Mouse (Mus musculus): ENCODE data around the gene Nkd1. TPM values are rescaled to one million over a fixed set of nuclear protein-coding genes. Genes with fewer than 3 reads are reported as not detected.

The Nkd1 gene
- polyA plus RNA-seq, 1 experiment from 2014 or later = 45.0 TPM

DNA sequence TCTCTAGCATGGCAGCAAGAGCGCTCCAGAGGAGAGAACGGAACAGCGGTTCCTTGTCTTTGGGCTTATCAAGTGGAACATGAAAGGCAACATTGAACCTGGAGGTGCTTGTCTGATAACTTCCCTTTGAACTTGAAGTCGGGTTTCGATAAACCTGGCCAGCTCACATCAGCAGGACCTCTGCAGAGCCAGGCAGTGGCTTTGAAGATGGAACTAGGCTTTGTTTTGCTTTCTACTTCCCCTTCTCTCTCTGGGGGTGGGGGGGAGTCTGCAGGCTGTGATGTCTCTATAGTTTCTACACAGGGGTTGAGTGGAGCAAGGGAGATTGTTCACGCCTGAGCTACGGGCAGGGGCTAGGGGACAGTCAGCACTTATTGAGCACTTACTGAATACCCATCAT, 59.6 kb downstream of the Nkd1 start:
- Histone ChIP-seq H3K4me2 (ENCODE audit: low read depth, low read length) (no peak overlapping the region), H3K36me3 (replicated peaks; ENCODE audit: control insufficient read depth, insufficient read depth, low read depth, low read length) (no peaks in the 10 kb centered on the region), H3K27me3 (ENCODE audit: control insufficient read depth, insufficient read depth, low read length) (no peaks in the 10 kb centered on the region), H3K9me3 (replicated peaks; ENCODE audit: control insufficient read depth, low read length) (no peaks in the 10 kb centered on the region), H3K4me1 (ENCODE audit: control insufficient read depth, insufficient read depth, low read length) (no peaks in the 10 kb centered on the region; the same call in 1 of the 2 replicates), H3K4me3 (ENCODE audit: low read depth, low read length) (no peak overlapping the region), H3K27ac (replicated peaks; ENCODE audit: low read depth, low read length) (no peak overlapping the region), H3K9ac (replicated peaks; ENCODE audit: low read length) (no peak overlapping the region)
- ATAC-seq (replicated peaks; ENCODE audit: insufficient number of reproducible peaks, low FRiP score, low TSS enrichment, low read depth) (no peak), DNase-seq (ENCODE audit: low spot score) (no peak)
- WGBS = 76% methylated on average over 7 of the region's 7 CpGs

DNA sequence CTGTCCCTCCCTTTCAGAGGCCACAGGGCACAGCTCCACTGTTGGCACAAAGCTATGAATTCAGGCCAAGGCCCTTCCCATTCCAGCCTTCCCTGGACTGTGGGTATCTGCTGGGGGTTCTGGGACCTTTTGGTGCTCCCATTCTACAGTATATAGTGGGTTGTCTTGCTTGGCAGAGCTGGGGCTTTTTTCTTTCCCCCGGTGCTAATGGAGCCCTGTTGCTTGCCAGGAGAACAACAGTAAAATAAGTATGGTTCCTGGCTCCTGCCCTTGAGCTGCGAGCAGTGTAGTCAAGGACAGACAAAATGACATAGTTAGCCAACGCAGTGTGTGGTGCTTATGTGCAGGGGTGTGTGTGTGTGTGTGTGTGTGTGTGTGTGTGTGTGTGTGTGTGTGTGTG, 62.7 kb downstream of the Nkd1 start:
- Histone ChIP-seq H3K27me3 (ENCODE audit: control insufficient read depth, insufficient read depth, low read length) (no peaks in the 10 kb centered on the region), H3K4me3 (ENCODE audit: low read depth, low read length) (no peak overlapping the region), H3K27ac (replicated peaks; ENCODE audit: low read depth, low read length) (no peak overlapping the region), H3K36me3 (replicated peaks; ENCODE audit: control insufficient read depth, insufficient read depth, low read depth, low read length) (no peaks in the 10 kb centered on the region; the same call in none of the 2 replicates), H3K9me3 (replicated peaks; ENCODE audit: control insufficient read depth, low read length) (no peaks in the 10 kb centered on the region), H3K4me1 (ENCODE audit: control insufficient read depth, insufficient read depth, low read length) (no peaks in the 10 kb centered on the region; the same call in 1 of the 2 replicates), H3K4me2 (ENCODE audit: low read depth, low read length) (no peak overlapping the region), H3K9ac (replicated peaks; ENCODE audit: low read length) (no peak overlapping the region)
- ATAC-seq (replicated peaks; ENCODE audit: insufficient number of reproducible peaks, low FRiP score, low TSS enrichment, low read depth) (no peak), DNase-seq (ENCODE audit: low spot score) (no peak)
- 93% methylated on average over 3 of the region's 3 CpGs for WGBS

DNA sequence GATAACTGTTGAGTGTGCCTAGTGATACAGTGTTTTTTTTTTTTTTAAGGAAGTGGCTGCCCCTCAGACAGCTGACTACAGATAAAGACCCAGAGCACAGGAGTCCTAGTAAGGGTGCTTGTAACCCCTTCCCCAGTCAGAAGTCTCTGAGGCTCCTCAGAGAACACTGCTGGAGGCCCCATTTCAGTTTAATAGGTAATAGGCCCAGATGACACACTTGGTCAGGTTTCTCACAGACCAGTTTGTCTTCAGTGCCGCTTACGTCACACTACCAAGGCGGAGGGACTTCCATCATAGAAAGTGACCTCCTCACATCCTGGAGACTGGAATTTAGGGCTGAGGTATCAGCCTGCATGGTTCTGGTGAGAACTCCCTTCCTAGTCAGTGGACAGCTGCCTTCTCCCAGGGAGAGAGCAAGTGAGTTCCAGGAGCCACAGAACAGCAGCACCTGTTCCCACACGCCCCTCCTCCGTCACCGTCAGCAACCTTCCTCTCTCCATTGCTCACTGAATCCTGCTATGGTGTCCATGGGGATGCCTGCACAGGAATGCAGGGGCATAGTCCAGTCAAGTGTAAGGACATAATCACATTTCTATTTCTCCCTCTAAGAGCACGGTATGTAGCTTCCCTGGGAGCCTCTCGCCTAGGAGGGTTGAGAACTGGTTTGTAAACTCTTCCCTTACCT, 67.2 kb downstream of the Nkd1 start:
- no peaks in the 10 kb centered on the region for H3K9me3 ChIP-seq (replicated peaks; ENCODE audit: control insufficient read depth, low read length)
- ATAC-seq (replicated peaks; ENCODE audit: insufficient number of reproducible peaks, low FRiP score, low TSS enrichment, low read depth) (no peak), DNase-seq (ENCODE audit: low spot score) (no peak)
- H3K9ac ChIP-seq (replicated peaks; ENCODE audit: low read length) = no peak overlapping the region
- no peak overlapping the region for H3K4me2 ChIP-seq (ENCODE audit: low read depth, low read length)
- no peak overlapping the region for H3K4me3 ChIP-seq (ENCODE audit: low read depth, low read length)
- no peaks in the 10 kb centered on the region for H3K4me1 ChIP-seq (ENCODE audit: control insufficient read depth, insufficient read depth, low read length)
- H3K27me3 ChIP-seq (ENCODE audit: control insufficient read depth, insufficient read depth, low read length) = no peaks in the 10 kb centered on the region
- H3K27ac ChIP-seq (replicated peaks; ENCODE audit: low read depth, low read length) = no peak overlapping the region
- WGBS = 92% methylated on average over 8 of the region's 8 CpGs
- H3K36me3 ChIP-seq (replicated peaks; ENCODE audit: control insufficient read depth, insufficient read depth, low read depth, low read length) = peaks cover 2% of the 10 kb centered on the region

DNA sequence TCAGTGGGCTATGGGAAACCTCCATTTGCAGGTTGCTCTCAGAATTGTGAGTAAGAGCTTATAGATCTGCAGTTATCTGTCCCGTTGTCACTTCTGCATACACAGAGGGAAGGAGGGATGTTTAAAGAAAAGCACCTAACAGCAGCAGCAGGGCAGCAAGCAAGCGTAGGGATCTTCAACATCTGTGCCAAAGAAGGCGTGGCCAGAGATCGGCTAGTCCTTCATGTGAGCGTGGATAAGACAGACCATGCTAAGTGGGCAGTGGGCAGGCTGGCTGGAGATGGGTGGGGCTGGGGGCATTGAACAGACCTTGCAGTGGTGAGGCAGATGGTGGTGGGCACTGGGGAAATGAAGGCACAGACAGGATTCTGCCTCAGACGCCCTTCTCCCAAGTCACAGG, 69.1 kb downstream of the Nkd1 start:
- H3K4me2 ChIP-seq (ENCODE audit: low read depth, low read length) = no peak overlapping the region
- WGBS = 82% methylated on average over 6 of the region's 6 CpGs
- no peak overlapping the region for H3K4me3 ChIP-seq (ENCODE audit: low read depth, low read length)
- DNase-seq (ENCODE audit: low spot score) = no peak
- ATAC-seq (replicated peaks; ENCODE audit: insufficient number of reproducible peaks, low FRiP score, low TSS enrichment, low read depth) = no peak
- no peak overlapping the region for H3K27ac ChIP-seq (replicated peaks; ENCODE audit: low read depth, low read length)
- no peak overlapping the region for H3K9ac ChIP-seq (replicated peaks; ENCODE audit: low read length)
- no peaks in the 10 kb centered on the region for H3K9me3 ChIP-seq (replicated peaks; ENCODE audit: control insufficient read depth, low read length)
- peaks cover 2% of the 10 kb centered on the region for H3K36me3 ChIP-seq (replicated peaks; ENCODE audit: control insufficient read depth, insufficient read depth, low read depth, low read length)
- no peaks in the 10 kb centered on the region for H3K4me1 ChIP-seq (ENCODE audit: control insufficient read depth, insufficient read depth, low read length)
- no peaks in the 10 kb centered on the region for H3K27me3 ChIP-seq (ENCODE audit: control insufficient read depth, insufficient read depth, low read length)

DNA sequence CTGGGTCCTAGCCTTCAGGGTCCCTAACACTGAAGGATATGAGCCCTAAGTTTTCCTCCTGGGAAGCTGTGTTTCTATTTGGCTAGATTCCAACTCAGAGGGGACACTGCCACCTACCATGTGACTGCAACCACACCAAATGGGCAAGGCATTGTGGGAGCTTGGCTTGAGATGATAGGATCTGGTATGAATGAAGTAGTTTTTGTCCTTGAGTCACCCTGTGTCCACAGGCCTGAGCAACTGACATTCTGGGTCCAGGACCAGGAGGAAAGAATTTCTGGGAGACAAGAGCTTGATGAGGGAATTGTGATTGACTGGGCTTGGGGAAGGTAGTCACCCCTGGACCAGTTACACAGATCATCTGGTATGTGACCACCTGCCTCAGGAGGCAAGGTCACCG, 72.8 kb downstream of the Nkd1 start:
- DNase-seq (ENCODE audit: low spot score) (no peak), ATAC-seq (replicated peaks; ENCODE audit: insufficient number of reproducible peaks, low FRiP score, low TSS enrichment, low read depth) (no peak)
- 0 out of 2 replicates have a peak, but pooled peaks cover 2% of the 10 kb centered on the region for H3K36me3 ChIP-seq (replicated peaks; ENCODE audit: control insufficient read depth, insufficient read depth, low read depth, low read length)
- no peak overlapping the region for H3K9ac ChIP-seq (replicated peaks; ENCODE audit: low read length)
- no peaks in the 10 kb centered on the region; the same call in 1 of the 2 replicates for H3K27me3 ChIP-seq (ENCODE audit: control insufficient read depth, insufficient read depth, low read length)
- no peaks in the 10 kb centered on the region for H3K4me1 ChIP-seq (ENCODE audit: control insufficient read depth, insufficient read depth, low read length)
- no peak overlapping the region for H3K27ac ChIP-seq (replicated peaks; ENCODE audit: low read depth, low read length)
- no peaks in the 10 kb centered on the region for H3K9me3 ChIP-seq (replicated peaks; ENCODE audit: control insufficient read depth, low read length)
- 100% methylated on average over 1 of the region's 1 CpGs for WGBS
- H3K4me3 ChIP-seq (ENCODE audit: low read depth, low read length) = no peak overlapping the region
- H3K4me2 ChIP-seq (ENCODE audit: low read depth, low read length) = no peak overlapping the region

DNA sequence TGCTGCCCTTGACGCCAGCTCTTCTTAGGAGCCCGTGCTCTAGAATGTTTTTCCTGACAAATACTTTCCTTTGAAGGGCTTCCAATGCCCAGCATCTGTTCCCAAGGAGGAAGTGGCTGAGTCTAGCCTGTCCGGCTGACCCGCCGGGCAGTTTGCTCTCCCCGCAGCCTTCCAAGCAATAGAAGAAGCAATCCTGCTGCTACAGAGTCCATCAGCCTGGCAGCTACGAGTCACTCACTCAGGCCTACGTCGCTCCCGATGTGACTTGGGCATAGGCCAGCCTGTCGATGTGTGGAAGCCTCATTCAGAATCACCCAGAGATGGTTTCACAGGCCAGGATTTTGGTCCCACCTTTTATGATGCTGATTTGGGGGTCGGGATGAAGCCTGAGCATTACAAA, 74.9 kb downstream of the Nkd1 start:
- no peak overlapping the region for H3K4me2 ChIP-seq (ENCODE audit: low read depth, low read length)
- ATAC-seq (replicated peaks; ENCODE audit: insufficient number of reproducible peaks, low FRiP score, low TSS enrichment, low read depth) (no peak), DNase-seq (ENCODE audit: low spot score) (no peak)
- H3K27ac ChIP-seq (replicated peaks; ENCODE audit: low read depth, low read length) = no peak overlapping the region
- H3K4me3 ChIP-seq (ENCODE audit: low read depth, low read length) = no peak overlapping the region
- no peaks in the 10 kb centered on the region for H3K4me1 ChIP-seq (ENCODE audit: control insufficient read depth, insufficient read depth, low read length)
- no peak overlapping the region for H3K9ac ChIP-seq (replicated peaks; ENCODE audit: low read length)
- 84% methylated on average over 12 of the region's 12 CpGs for WGBS
- no peaks in the 10 kb centered on the region; the same call in 1 of the 2 replicates for H3K27me3 ChIP-seq (ENCODE audit: control insufficient read depth, insufficient read depth, low read length)
- 0 out of 2 replicates have a peak, but pooled peaks cover 2% of the 10 kb centered on the region for H3K36me3 ChIP-seq (replicated peaks; ENCODE audit: control insufficient read depth, insufficient read depth, low read depth, low read length)
- H3K9me3 ChIP-seq (replicated peaks; ENCODE audit: control insufficient read depth, low read length) = no peaks in the 10 kb centered on the region

DNA sequence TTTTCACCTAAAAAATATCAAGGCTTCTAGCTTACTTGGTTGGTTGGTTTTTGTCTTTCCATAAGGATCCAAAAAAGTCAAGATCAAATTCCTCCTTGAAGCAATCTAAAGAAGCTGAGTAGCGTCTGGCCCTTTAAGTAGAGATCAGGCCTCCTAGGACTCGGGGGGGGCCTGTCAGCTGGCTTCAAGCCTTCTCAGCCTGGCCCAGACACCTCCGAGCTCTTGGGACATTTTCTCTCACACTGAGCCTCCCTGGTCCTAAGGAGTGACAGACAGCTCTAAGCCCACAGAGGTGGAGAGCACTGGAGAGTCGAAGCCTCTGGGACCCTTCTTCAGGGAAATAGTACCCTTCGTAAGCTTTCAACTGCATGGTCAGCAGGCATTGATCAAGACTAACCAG, 77.4 kb downstream of the Nkd1 start:
- H3K4me1 ChIP-seq (ENCODE audit: control insufficient read depth, insufficient read depth, low read length) = no peaks in the 10 kb centered on the region; the same call in 1 of the 2 replicates
- no peak overlapping the region for H3K4me3 ChIP-seq (ENCODE audit: low read depth, low read length)
- DNase-seq (ENCODE audit: low spot score) = no peak
- no peak overlapping the region for H3K27ac ChIP-seq (replicated peaks; ENCODE audit: low read depth, low read length)
- no peak overlapping the region for H3K9ac ChIP-seq (replicated peaks; ENCODE audit: low read length)
- H3K27me3 ChIP-seq (ENCODE audit: control insufficient read depth, insufficient read depth, low read length) = no peaks in the 10 kb centered on the region; the same call in 1 of the 2 replicates
- 60% methylated on average over 5 of the region's 5 CpGs for WGBS
- no peaks in the 10 kb centered on the region for H3K36me3 ChIP-seq (replicated peaks; ENCODE audit: control insufficient read depth, insufficient read depth, low read depth, low read length)
- H3K9me3 ChIP-seq (replicated peaks; ENCODE audit: control insufficient read depth, low read length) = no peaks in the 10 kb centered on the region
- no peak overlapping the region for H3K4me2 ChIP-seq (ENCODE audit: low read depth, low read length)
- ATAC-seq (replicated peaks; ENCODE audit: insufficient number of reproducible peaks, low FRiP score, low TSS enrichment, low read depth) = no peak

DNA sequence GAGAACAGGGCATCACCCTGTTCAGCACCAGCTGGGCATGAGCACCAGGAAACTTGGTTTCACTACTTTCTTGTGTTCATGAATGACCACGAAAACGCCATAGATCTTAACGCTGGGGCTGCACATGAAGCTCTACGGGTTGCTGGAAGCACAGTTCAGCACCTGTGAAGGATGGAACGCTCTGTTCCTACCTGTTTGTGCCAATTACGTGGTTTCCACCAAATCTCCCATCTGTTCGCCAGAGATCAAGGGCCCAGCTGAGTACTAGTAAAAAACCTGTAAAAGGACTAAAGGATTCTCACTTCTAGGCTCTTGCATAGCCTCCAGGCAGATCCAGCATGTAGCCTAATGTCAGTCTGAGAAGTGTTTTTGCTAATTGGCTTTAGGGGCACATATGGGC, 78.3 kb downstream of the Nkd1 start:
- H3K9me3 ChIP-seq (replicated peaks; ENCODE audit: control insufficient read depth, low read length) = no peaks in the 10 kb centered on the region
- H3K4me1 ChIP-seq (ENCODE audit: control insufficient read depth, insufficient read depth, low read length) = no peaks in the 10 kb centered on the region; the same call in 1 of the 2 replicates
- no peak overlapping the region for H3K27ac ChIP-seq (replicated peaks; ENCODE audit: low read depth, low read length)
- ATAC-seq (replicated peaks; ENCODE audit: insufficient number of reproducible peaks, low FRiP score, low TSS enrichment, low read depth) = no peak
- no peak overlapping the region for H3K9ac ChIP-seq (replicated peaks; ENCODE audit: low read length)
- H3K4me2 ChIP-seq (ENCODE audit: low read depth, low read length) = no peak overlapping the region
- H3K4me3 ChIP-seq (ENCODE audit: low read depth, low read length) = no peak overlapping the region
- DNase-seq (ENCODE audit: low spot score) = no peak
- H3K27me3 ChIP-seq (ENCODE audit: control insufficient read depth, insufficient read depth, low read length) = no peaks in the 10 kb centered on the region; the same call in 1 of the 2 replicates
- H3K36me3 ChIP-seq (replicated peaks; ENCODE audit: control insufficient read depth, insufficient read depth, low read depth, low read length) = no peaks in the 10 kb centered on the region
- 86% methylated on average over 7 of the region's 7 CpGs for WGBS
